Comparison of ENCODE assay signal across 20 mouse cellular contexts in genomic region chr2:167996672-167997215, GRCm38 (mm10). TPM values are rescaled to one million over a fixed set of nuclear protein-coding genes. Genes with fewer than 3 reads are reported as not detected.
DNase-seq lines count a peak whose midpoint lies in the region; ATAC-seq and TF ChIP-seq lines count a peak whose summit lies in the region.
"Had no signal": no experiment of that assay in that cellular context is flagged by ENCODE, and none has a peak within 500 bp of the region (broad histone marks: within the 10 kb centered on the region; RNA-seq: fewer than 3 reads in every experiment).

No protein-coding gene starts in this region.

- H3K27me3 ChIP-seq in cerebellum, adult 2 months (ENCODE audit: control insufficient read depth, insufficient read depth, low read length), result no peaks in the 10 kb centered on the region
- H3K27me3 ChIP-seq: forebrain, embryonic 12.5 days; Patski had no signal

- no peak overlapping the region for H3K4me3 ChIP-seq in cerebellum, adult 2 months (replicated peaks; ENCODE audit: insufficient read depth, low read depth, low read length)
- H3K4me3 ChIP-seq: forebrain, embryonic 12.5 days; left cerebral cortex, adult 2 months; liver, embryonic 13.5 days had no signal

- DNase-seq in CD4-positive helper T cell, adult 2 months (ENCODE audit: low read depth, low spot score), result peak; percentile 73
- peak; percentile 71 for DNase-seq in naive thymus-derived CD4-positive, alpha-beta T cell, adult 2 months (ENCODE audit: low read depth)
- DNase-seq in gastrocnemius, postnatal 4 days (ENCODE audit: low spot score in 2 of 2), result no peak
- DNase-seq in adrenal gland, adult 2 months, result no peak
- no peak for DNase-seq in cerebellum, adult 2 months
- DNase-seq: adrenal gland, postnatal 10 days; cerebellum, adult 18-20 months; cerebellum, postnatal 36 days; gastrocnemius, postnatal 36 days; kidney, adult 18-20 months; liver, embryonic 13.5 days; lung, adult 2 months; lung, postnatal 36 days had no signal

- no peak for TF ChIP-seq POLR2A in cerebellum, adult 2 months (IDR thresholded peaks at IDR 0.05; ENCODE audit: borderline replicate concordance, insufficient read depth, low read length)

- no peaks in the 10 kb centered on the region for H3K4me1 ChIP-seq in cerebellum, adult 2 months (ENCODE audit: control insufficient read depth, insufficient read depth, low read length)
- H3K4me1 ChIP-seq: forebrain, embryonic 12.5 days had no signal

- no peak overlapping the region for H3K27ac ChIP-seq in cerebellum, adult 2 months (ENCODE audit: insufficient read depth, low read length)
- H3K27ac ChIP-seq: forebrain, embryonic 12.5 days; left cerebral cortex, adult 2 months; liver, embryonic 13.5 days had no signal

- no peak for TF ChIP-seq CTCF in cerebellum, adult 2 months (IDR thresholded peaks at IDR 0.05; ENCODE audit: borderline replicate concordance, insufficient read depth, low read depth, low read length)

- WGBS in cerebellum, adult 2 months, result 49% methylated on average over 8 of the region's 8 CpGs

- peak; percentile 65 for ATAC-seq in CD4-positive, CD25-positive, alpha-beta regulatory T cell, adult 4 months
- ATAC-seq in granulocyte monocyte progenitor cell, adult 5-6 weeks (replicated peaks; ENCODE audit: poor library complexity, severe bottlenecking), result peak; percentile 23; the same call in 1 of the 2 replicates
- ATAC-seq: midbrain, embryonic 16.5 days had no signal

RNA-seq across cellular contexts. Expression of gene Ripor3, which starts 13.7 kb away (rescaled TPM):
- polyA plus RNA-seq in CD4-positive, CD25-positive, alpha-beta regulatory T cell, adult 4 months (2017; shearing (Covaris generic)), result under 1 TPM; 0.17 to 0.63 TPM
- total RNA-seq in granulocyte monocyte progenitor cell, adult 5-6 weeks (2014; fragmentation: Nextera tagmentation), result not detected in 2 replicates
- total RNA-seq in granulocyte monocyte progenitor cell, adult 5-6 weeks (2017), result not detected in 2 replicates
- total RNA-seq in gastrocnemius, postnatal 4 days (2021), result 1 to 10 TPM; 5.7 to 7.9 TPM
- total RNA-seq in adrenal gland, adult 2 months (2021), result 1 to 10 TPM; 1.7 to 3.0 TPM
- polyA plus RNA-seq in adrenal gland, adult 2 months (2012; rRNA removed), result 3.5 and 4.0 TPM in 2 replicates
- polyA plus RNA-seq in cerebellum, adult 2 months (2012; rRNA removed), result 0.44 and 0.84 TPM in 2 replicates
- total RNA-seq: hematopoietic stem cell, adult 5-6 weeks had no signal

Comparison
In these comparisons a context has a peak if more than half of its experiments do, and no peak if none do; other contexts are left out.
1. DNase-seq: peak in CD4-positive helper T cell, adult 2 months (single experiment) and naive thymus-derived CD4-positive, alpha-beta T cell, adult 2 months (single experiment); none in gastrocnemius, postnatal 4 days (0 of 2), adrenal gland, adult 2 months (single experiment) and cerebellum, adult 2 months (0 of 2).